Mouse (Mus musculus): ENCODE results near the gene Kiz. TPM values are rescaled to one million over a fixed set of nuclear protein-coding genes. Genes with fewer than 3 reads are reported as not detected.

Kiz gene
- total and polyA plus RNA-seq, 3 experiments: 8.2 to 13.1 TPM; not detected in 1

- H3K4me3 ChIP-seq (ENCODE audit: control insufficient read depth in 1 of 2, insufficient read depth in 1 of 2, low read depth in 2 of 2, low read length in 2 of 2): peak overlapping the region; percentile 83 to 94
- peak; percentile 76 for DNase-seq (ENCODE audit: low read depth, low spot score)
- peaks cover 2 to 9% of the 10 kb centered on the region in 2 experiments; a peak in 3 of 4 replicates for H3K4me1 ChIP-seq (ENCODE audit: control insufficient read depth in 1 of 2, insufficient read depth in 2 of 2, low read length in 2 of 2)
- H3K36me3 ChIP-seq (ENCODE audit: control insufficient read depth in 1 of 2, insufficient read depth in 2 of 2, low read length in 2 of 2): peaks cover 0 to 4% of the 10 kb centered on the region in 2 experiments; a peak in 2 of 4 replicates
- peak overlapping the region; percentile 74 for H3K27ac ChIP-seq (ENCODE audit: control insufficient read depth, low read depth, low read length)
- H3K9me3 ChIP-seq (replicated peaks; ENCODE audit: insufficient read depth, low read length): no peaks in the 10 kb centered on the region
- H3K9ac ChIP-seq (ENCODE audit: control insufficient read depth, low read depth, low read length, poor library complexity, severe bottlenecking): peak overlapping the region; percentile 84
- no peaks in the 10 kb centered on the region for H3K27me3 ChIP-seq (ENCODE audit: control insufficient read depth in 1 of 2, insufficient read depth in 2 of 2, low read length in 2 of 2)
- H3K79me2 ChIP-seq (ENCODE audit: control insufficient read depth, insufficient read depth, low read length, poor library complexity): peaks cover 2% of the 10 kb centered on the region; the same call in 1 of the 2 replicates
- TF ChIP-seq MAZ (IDR thresholded peaks at IDR 0.05; ENCODE audit: low read depth, low read length): 0 out of 2 replicates have a peak, but pooled peaks have one; percentile 4
- TF ChIP-seq EP300 (IDR thresholded peaks at IDR 0.05; ENCODE audit: low read depth in 1 of 2, low read length in 2 of 2): peak; percentile 11 to 16; a peak in 1 of 4 replicates
- TF ChIP-seq POLR2AphosphoS2 (IDR thresholded peaks at IDR 0.05; ENCODE audit: low read length): no peak
- TF ChIP-seq ETS1 (IDR thresholded peaks at IDR 0.05; ENCODE audit: low read depth, low read length): 0 out of 2 replicates have a peak, but pooled peaks have one; percentile 1
- TF ChIP-seq BHLHE40 (IDR thresholded peaks at IDR 0.05; ENCODE audit: borderline replicate concordance, low read depth, low read length): no peak
- TF ChIP-seq MXI1 (IDR thresholded peaks at IDR 0.05; ENCODE audit: low read depth, low read length): no peak; the same call in none of the 2 replicates
- 0 out of 2 replicates have a peak, but pooled peaks have one; percentile 15 for TF ChIP-seq TCF12 (IDR thresholded peaks at IDR 0.05; ENCODE audit: low read depth, low read length)
- TF ChIP-seq ZNF384 (IDR thresholded peaks at IDR 0.05; ENCODE audit: low read depth, low read length): peak; percentile 67
- TF ChIP-seq NELFE (IDR thresholded peaks at IDR 0.05; ENCODE audit: low read depth, low read length): 0 out of 2 replicates have a peak, but pooled peaks have one; percentile 28
- TF ChIP-seq JUND (IDR thresholded peaks at IDR 0.05; ENCODE audit: low read depth, low read length): no peak
Measured at GRCm38 (mm10) chr2:146856120-146856519, 456 bp downstream of the Kiz start.

GRCm38 (mm10) chr2:146856853-146857252 is 1.2 kb downstream of the Kiz start:
- Histone ChIP-seq H3K4me3 (ENCODE audit: control insufficient read depth in 1 of 2, insufficient read depth in 1 of 2, low read depth in 2 of 2, low read length in 2 of 2) (peak overlapping the region in 1 of 2 experiments; percentile 83; a peak in 2 of 4 replicates), H3K9me3 (replicated peaks; ENCODE audit: insufficient read depth, low read length) (no peaks in the 10 kb centered on the region), H3K79me2 (ENCODE audit: control insufficient read depth, insufficient read depth, low read length, poor library complexity) (peaks cover 2% of the 10 kb centered on the region; the same call in 1 of the 2 replicates), H3K27me3 (ENCODE audit: control insufficient read depth in 1 of 2, insufficient read depth in 2 of 2, low read length in 2 of 2) (no peaks in the 10 kb centered on the region), H3K36me3 (ENCODE audit: control insufficient read depth in 1 of 2, insufficient read depth in 2 of 2, low read length in 2 of 2) (peaks cover 0 to 4% of the 10 kb centered on the region in 2 experiments; a peak in 2 of 4 replicates), H3K9ac (ENCODE audit: control insufficient read depth, low read depth, low read length, poor library complexity, severe bottlenecking) (peak overlapping the region; percentile 84), H3K27ac (ENCODE audit: control insufficient read depth, low read depth, low read length) (no peak overlapping the region), H3K4me1 (ENCODE audit: control insufficient read depth in 1 of 2, insufficient read depth in 2 of 2, low read length in 2 of 2) (peaks cover 2 to 9% of the 10 kb centered on the region in 2 experiments; a peak in 3 of 4 replicates)
- peak; percentile 38 for DNase-seq (ENCODE audit: low read depth, low spot score)
- no peak for TF ChIP-seq CTCF (IDR thresholded peaks at IDR 0.05 in 2 of 3, conservative IDR thresholded peaks at IDR 0.05 in 1 of 3; ENCODE audit: control insufficient read depth in 1 of 3, insufficient read depth in 1 of 3, low read depth in 2 of 3, low read length in 3 of 3, poor library complexity in 1 of 3, severe bottlenecking in 1 of 3)
- no peak for TF ChIP-seq MEF2A (IDR thresholded peaks at IDR 0.05; ENCODE audit: extremely low read depth, insufficient replicate concordance, low read depth, low read length, poor library complexity, severe bottlenecking)
- peak in 1 of 2 experiments; percentile 15; a peak in 1 of 4 replicates for TF ChIP-seq EP300 (IDR thresholded peaks at IDR 0.05; ENCODE audit: low read depth in 1 of 2, low read length in 2 of 2)
- TF ChIP-seq ZNF384 (IDR thresholded peaks at IDR 0.05; ENCODE audit: low read depth, low read length): peak; percentile 95
- TF ChIP-seq GATA1 (IDR thresholded peaks at IDR 0.05; ENCODE audit: low read depth, low read length): peak; percentile 48; the same call in 1 of the 2 replicates
- TF ChIP-seq MYB (IDR thresholded peaks at IDR 0.05; ENCODE audit: low read depth, low read length): no peak
- TF ChIP-seq USF2 (IDR thresholded peaks at IDR 0.05; ENCODE audit: borderline replicate concordance in 1 of 2, insufficient read depth in 1 of 2, low read depth in 1 of 2, low read length in 2 of 2): no peak
- no peak for TF ChIP-seq E2F4 (IDR thresholded peaks at IDR 0.05; ENCODE audit: borderline replicate concordance, low read depth, low read length)

All from MEL (cell line).